Mouse (Mus musculus): ENCODE results near the gene DXBay18.
"Not testable (repeated sequence)": the region's sequence is repeated elsewhere in the genome, so short reads cannot be mapped to it uniquely, and the experiment has no call there.

The DXBay18 gene

GRCm38 (mm10) chrX:73149350-73149749, at the start of gene DXBay18:
TSS of gene DXBay18 (minus strand) at chrX:73149450.
- in situ Hi-C loops (cut with MboI, MseI) = loop anchor here (5.0 kb wide), 1 partner anchor 143 kb away; the partner anchor contains the start of genes Xlr5a and Xlr5c

DNA sequence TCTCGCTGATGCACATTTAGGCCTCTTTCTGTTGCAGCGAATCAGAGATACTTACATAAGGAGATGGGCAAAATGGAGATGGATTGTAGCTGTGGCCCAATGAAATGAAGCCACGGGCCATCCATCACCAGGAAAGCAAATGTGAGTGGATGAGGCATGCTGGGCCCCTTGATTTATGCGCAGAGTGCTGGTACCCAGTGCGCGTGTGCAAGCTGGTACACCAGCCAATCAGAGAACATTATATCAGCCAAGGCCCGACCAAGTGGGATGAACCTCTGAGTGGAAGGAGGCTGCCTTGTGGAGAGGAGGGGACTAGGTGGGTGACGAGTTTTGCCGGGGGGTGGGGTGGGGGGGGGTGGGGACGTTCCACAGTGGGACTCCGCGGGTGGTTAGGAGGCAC, 42.7 kb upstream of the DXBay18 start, which contains the start of gene Xlr3b:
Gene Xlr3b (plus strand): TSS at position 274 of the 400 bp plus-strand sequence.
- in situ Hi-C loops (cut with MboI, MseI) = loop anchor here (10.0 kb wide), 1 partner anchor 1513 kb away; no protein-coding TSS in a partner anchor

DNA sequence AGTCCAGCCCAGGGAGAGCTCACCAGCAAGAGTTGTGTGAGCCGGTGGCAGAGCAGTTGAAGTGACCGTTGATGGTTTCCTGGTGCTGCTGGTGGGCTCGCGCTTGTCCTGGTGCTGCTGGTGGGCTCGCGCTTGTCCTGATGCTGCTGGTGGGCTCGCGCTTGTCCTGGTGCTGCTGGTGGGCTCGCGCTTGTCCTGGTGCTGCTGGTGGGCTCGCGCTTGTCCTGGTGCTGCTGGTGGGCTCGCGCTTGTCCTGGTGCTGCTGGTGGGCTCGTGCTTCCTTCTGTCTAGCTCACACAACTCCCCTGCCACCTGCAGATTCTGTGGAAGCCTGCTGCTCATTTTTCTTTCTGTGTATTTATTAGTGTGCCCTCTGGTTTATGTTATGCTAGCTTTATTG, 27.6 kb upstream of the DXBay18 start, which contains the start of gene Spin2d:
Gene Spin2d (minus strand): TSS at position 101 of the 400 bp plus-strand sequence.
- in situ Hi-C loops (cut with MboI, MseI) = not testable (repeated sequence)

- in situ Hi-C loops (cut with MboI, MseI) = loop anchor here (5.0 kb wide), 1 partner anchor 144 kb away; the partner anchor contains the start of genes Xlr5a and Xlr5c
Observed at GRCm38 (mm10) chrX:73148496-73148895, 754 bp downstream of the DXBay18 start, which contains the start of gene Xlr5b. TSS of gene Xlr5b (plus strand) at chrX:73148796.

DNA sequence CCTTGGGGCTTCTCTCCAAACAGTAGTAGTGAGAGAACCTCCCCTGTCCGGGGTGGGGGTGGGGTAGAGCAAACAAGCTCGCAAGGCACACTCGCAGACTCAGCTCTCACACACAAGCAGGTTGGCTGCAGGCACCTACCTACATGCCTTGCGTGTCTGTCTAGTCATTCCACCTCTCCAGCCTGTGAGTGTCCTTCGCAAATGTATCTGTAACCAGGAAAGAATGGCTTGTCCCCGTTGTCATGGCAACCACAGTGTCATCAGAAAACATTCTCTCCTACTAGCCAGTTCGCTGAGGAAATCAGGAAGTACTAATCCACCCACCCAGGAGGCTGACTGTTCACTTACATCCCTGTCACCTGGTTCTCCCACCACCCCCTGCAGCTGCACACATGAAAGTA, 6.0 kb downstream of the DXBay18 start:
- in situ Hi-C loops (cut with MboI, MseI) = not testable (repeated sequence)

DNA sequence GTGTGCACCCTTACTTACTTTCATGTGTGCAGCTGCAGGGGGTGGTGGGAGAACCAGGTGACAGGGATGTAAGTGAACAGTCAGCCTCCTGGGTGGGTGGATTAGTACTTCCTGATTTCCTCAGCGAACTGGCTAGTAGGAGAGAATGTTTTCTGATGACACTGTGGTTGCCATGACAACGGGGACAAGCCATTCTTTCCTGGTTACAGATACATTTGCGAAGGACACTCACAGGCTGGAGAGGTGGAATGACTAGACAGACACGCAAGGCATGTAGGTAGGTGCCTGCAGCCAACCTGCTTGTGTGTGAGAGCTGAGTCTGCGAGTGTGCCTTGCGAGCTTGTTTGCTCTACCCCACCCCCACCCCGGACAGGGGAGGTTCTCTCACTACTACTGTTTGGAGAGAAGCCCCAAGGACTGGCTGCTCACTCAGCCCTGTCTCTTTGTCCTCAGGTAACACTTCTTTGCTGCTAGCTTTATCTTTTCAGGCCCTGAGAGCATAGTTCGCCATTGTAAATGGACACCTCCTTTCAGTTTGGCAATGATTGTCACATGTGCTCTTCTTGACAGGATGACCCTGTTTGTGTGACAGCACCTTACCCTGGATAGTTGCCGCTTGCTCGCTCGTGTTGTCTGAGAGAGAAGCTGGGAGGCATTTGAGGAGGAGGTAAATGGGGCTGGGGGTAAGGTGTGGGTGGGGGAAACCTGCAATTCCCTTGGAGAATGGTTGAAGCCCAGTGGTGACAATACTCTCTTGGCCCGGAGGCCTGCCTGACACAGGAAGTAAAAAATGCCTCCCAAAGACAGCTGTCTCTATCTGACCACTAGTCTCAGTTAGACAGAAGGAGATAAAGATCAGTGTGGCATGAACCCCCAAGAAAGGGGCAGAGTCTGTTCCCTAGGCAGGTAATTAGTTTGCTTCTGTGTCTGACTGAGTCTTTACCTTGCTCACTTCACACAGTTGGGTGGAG, 26.1 kb downstream of the DXBay18 start:
- in situ Hi-C loops (cut with MboI, MseI) = not testable (repeated sequence)

DNA sequence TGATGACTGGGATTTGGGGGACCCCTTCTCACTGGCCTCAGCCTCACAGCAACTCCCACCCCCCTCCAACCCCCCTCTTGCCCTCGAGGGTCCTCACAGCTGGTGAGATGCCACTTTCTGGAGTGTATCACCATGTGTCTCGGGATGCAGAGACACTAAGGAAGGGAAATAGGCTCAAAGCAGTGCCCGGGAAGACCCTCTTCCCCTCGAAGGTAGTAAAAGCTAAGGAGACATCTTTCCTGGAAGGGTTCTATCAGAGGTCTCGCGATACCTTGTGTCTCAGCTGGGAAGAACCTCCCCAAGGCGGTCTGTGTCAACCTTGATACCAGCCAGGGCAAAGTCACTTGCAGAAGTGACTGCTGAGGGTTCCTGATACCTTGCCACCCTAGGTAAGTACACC, 32.5 kb downstream of the DXBay18 start, which contains the start of gene Gm14685:
Gene Gm14685 (plus strand): TSS at position 301 of the 400 bp plus-strand sequence.
- in situ Hi-C loops (cut with MboI, MseI) = not testable (repeated sequence)

- in situ Hi-C loops (cut with MboI, MseI) = loop anchor here (5.0 kb wide), 2 partner anchors 1600 to 1810 kb away; no protein-coding TSS in a partner anchor
Observed at GRCm38 (mm10) chrX:73096941-73097508, 52.2 kb downstream of the DXBay18 start, which contains the start of gene Xlr3a. TSS of gene Xlr3a (minus strand) at chrX:73097095.
